Mouse (Mus musculus): ENCODE measurements around the gene Rnf167. TPM values are rescaled to one million over a fixed set of nuclear protein-coding genes. Genes with fewer than 3 reads are reported as not detected.

Gene Rnf167
- polyA plus RNA-seq, 1 experiment from 2014 or later: 66.3 TPM

- Histone ChIP-seq H3K27ac (replicated peaks) (peak within 1 kb of the TSS; percentile 58), H3K27me3 (replicated peaks) (peaks cover 19% of the 10 kb centered on the region), H3K4me1 (peaks cover 18% of the 10 kb centered on the region), H3K4me2 (peak within 1 kb of the TSS; percentile 95), H3K4me3 (peak within 1 kb of the TSS; percentile 55), H3K9me3 (no peaks in the 10 kb centered on the region), H3K9ac (peak within 1 kb of the TSS; percentile 82), H3K36me3 (peaks cover 32% of the 10 kb centered on the region)
- 8% methylated on average over 21 of the region's 21 CpGs for WGBS
- no peak for ATAC-seq (ENCODE audit: extremely low read depth, insufficient number of reproducible peaks, low FRiP score, low TSS enrichment)
These were observed 31.4 kb upstream of the Rnf167 start, which contains the start of gene 4930544D05Rik for GRCm38 (mm10) chr11:70615516-70616093. 4930544D05Rik (plus strand) TSS chr11:70615848.

GRCm38 (mm10) chr11:70619101-70619500, 27.9 kb upstream of the Rnf167 start, which contains the start of gene Chrne:
Chrne (minus strand) TSS chr11:70619216.
- Histone ChIP-seq H3K9me3 (no peaks in the 10 kb centered on the region), H3K27ac (replicated peaks) (no peak within 1 kb of the TSS), H3K27me3 (replicated peaks) (peaks cover 19% of the 10 kb centered on the region), H3K4me2 (no peak within 1 kb of the TSS), H3K36me3 (no peaks in the 10 kb centered on the region), H3K4me1 (peaks cover 27% of the 10 kb centered on the region), H3K4me3 (no peak within 1 kb of the TSS), H3K9ac (no peak within 1 kb of the TSS)
- no peak for ATAC-seq (ENCODE audit: extremely low read depth, insufficient number of reproducible peaks, low FRiP score, low TSS enrichment)
- 19% methylated on average over 1 of the region's 1 CpGs for WGBS

- 28% methylated on average over 7 of the region's 7 CpGs for WGBS
- no peak overlapping the region for H3K4me3 ChIP-seq
- ATAC-seq (ENCODE audit: extremely low read depth, insufficient number of reproducible peaks, low FRiP score, low TSS enrichment): no peak
- H3K9ac ChIP-seq: peak overlapping the region; percentile 50; the same call in 1 of the 2 replicates
- peaks cover 9% of the 10 kb centered on the region for H3K4me1 ChIP-seq
- peaks cover 4% of the 10 kb centered on the region for H3K27me3 ChIP-seq (replicated peaks)
- H3K4me2 ChIP-seq: no peak overlapping the region
- H3K27ac ChIP-seq (replicated peaks): no peak overlapping the region
- H3K36me3 ChIP-seq: no peaks in the 10 kb centered on the region
- H3K9me3 ChIP-seq: no peaks in the 10 kb centered on the region
These were observed 24.8 kb upstream of the Rnf167 start for GRCm38 (mm10) chr11:70621972-70622814.

GRCm38 (mm10) chr11:70623053-70623742, 23.8 kb upstream of the Rnf167 start:
- Histone ChIP-seq H3K27ac (replicated peaks) (no peak overlapping the region), H3K27me3 (replicated peaks) (no peaks in the 10 kb centered on the region), H3K9ac (no peak overlapping the region), H3K4me3 (no peak overlapping the region), H3K9me3 (no peaks in the 10 kb centered on the region), H3K36me3 (no peaks in the 10 kb centered on the region), H3K4me1 (peaks cover 9% of the 10 kb centered on the region), H3K4me2 (no peak overlapping the region)
- ATAC-seq (ENCODE audit: extremely low read depth, insufficient number of reproducible peaks, low FRiP score, low TSS enrichment): no peak
- WGBS: 60% methylated on average over 10 of the region's 10 CpGs

GRCm38 (mm10) chr11:70625473-70625872, 21.6 kb upstream of the Rnf167 start:
- Histone ChIP-seq H3K9me3 (no peaks in the 10 kb centered on the region), H3K4me2 (no peak overlapping the region), H3K9ac (no peak overlapping the region), H3K4me1 (peaks cover 9% of the 10 kb centered on the region), H3K36me3 (no peaks in the 10 kb centered on the region), H3K27me3 (replicated peaks) (no peaks in the 10 kb centered on the region), H3K4me3 (no peak overlapping the region), H3K27ac (replicated peaks) (no peak overlapping the region)
- no peak for ATAC-seq (ENCODE audit: extremely low read depth, insufficient number of reproducible peaks, low FRiP score, low TSS enrichment)
- WGBS: 46% methylated on average over 4 of the region's 4 CpGs

- H3K27ac ChIP-seq (replicated peaks): no peak overlapping the region
- H3K9ac ChIP-seq: no peak overlapping the region
- no peak overlapping the region for H3K4me3 ChIP-seq
- no peak for ATAC-seq (ENCODE audit: extremely low read depth, insufficient number of reproducible peaks, low FRiP score, low TSS enrichment)
- H3K27me3 ChIP-seq (replicated peaks): no peaks in the 10 kb centered on the region
- H3K36me3 ChIP-seq: no peaks in the 10 kb centered on the region
- H3K4me1 ChIP-seq: peaks cover 9% of the 10 kb centered on the region
- 74% methylated on average over 4 of the region's 4 CpGs for WGBS
- H3K4me2 ChIP-seq: no peak overlapping the region
- no peaks in the 10 kb centered on the region for H3K9me3 ChIP-seq
These were observed 20.2 kb upstream of the Rnf167 start for GRCm38 (mm10) chr11:70626877-70627276.

GRCm38 (mm10) chr11:70628431-70628830, 18.6 kb upstream of the Rnf167 start:
- Histone ChIP-seq H3K36me3 (no peaks in the 10 kb centered on the region), H3K4me2 (no peak overlapping the region), H3K27ac (replicated peaks) (no peak overlapping the region), H3K9ac (no peak overlapping the region), H3K27me3 (replicated peaks) (no peaks in the 10 kb centered on the region), H3K9me3 (no peaks in the 10 kb centered on the region), H3K4me3 (no peak overlapping the region), H3K4me1 (0 out of 2 replicates have a peak, but pooled peaks cover 3% of the 10 kb centered on the region)
- 56% methylated on average over 2 of the region's 2 CpGs for WGBS
- ATAC-seq (ENCODE audit: extremely low read depth, insufficient number of reproducible peaks, low FRiP score, low TSS enrichment): no peak

GRCm38 (mm10) chr11:70629557-70629956, 17.5 kb upstream of the Rnf167 start:
- H3K9me3 ChIP-seq: no peaks in the 10 kb centered on the region
- WGBS: 50% methylated on average over 5 of the region's 5 CpGs
- no peak overlapping the region for H3K4me3 ChIP-seq
- H3K4me1 ChIP-seq: no peaks in the 10 kb centered on the region
- no peak overlapping the region for H3K27ac ChIP-seq (replicated peaks)
- no peak overlapping the region for H3K4me2 ChIP-seq
- H3K9ac ChIP-seq: no peak overlapping the region
- no peaks in the 10 kb centered on the region for H3K36me3 ChIP-seq
- ATAC-seq (ENCODE audit: extremely low read depth, insufficient number of reproducible peaks, low FRiP score, low TSS enrichment): no peak
- no peaks in the 10 kb centered on the region for H3K27me3 ChIP-seq (replicated peaks)

GRCm38 (mm10) chr11:70630129-70630528, 16.9 kb upstream of the Rnf167 start:
- no peak for ATAC-seq (ENCODE audit: extremely low read depth, insufficient number of reproducible peaks, low FRiP score, low TSS enrichment)
- no peaks in the 10 kb centered on the region for H3K27me3 ChIP-seq (replicated peaks)
- no peak overlapping the region for H3K27ac ChIP-seq (replicated peaks)
- no peak overlapping the region for H3K4me3 ChIP-seq
- no peak overlapping the region for H3K4me2 ChIP-seq
- no peak overlapping the region for H3K9ac ChIP-seq
- H3K4me1 ChIP-seq: no peaks in the 10 kb centered on the region
- WGBS: 55% methylated on average over 7 of the region's 7 CpGs
- no peaks in the 10 kb centered on the region for H3K36me3 ChIP-seq
- no peaks in the 10 kb centered on the region for H3K9me3 ChIP-seq

GRCm38 (mm10) chr11:70635601-70636000, 11.4 kb upstream of the Rnf167 start:
- Histone ChIP-seq H3K27ac (replicated peaks) (no peak overlapping the region), H3K9ac (no peak overlapping the region), H3K4me1 (peaks cover 19% of the 10 kb centered on the region), H3K27me3 (replicated peaks) (no peaks in the 10 kb centered on the region), H3K36me3 (no peaks in the 10 kb centered on the region), H3K4me3 (no peak overlapping the region), H3K4me2 (no peak overlapping the region), H3K9me3 (no peaks in the 10 kb centered on the region)
- ATAC-seq (ENCODE audit: extremely low read depth, insufficient number of reproducible peaks, low FRiP score, low TSS enrichment): no peak
- 74% methylated on average over 4 of the region's 4 CpGs for WGBS

GRCm38 (mm10) chr11:70637764-70638163, 9.3 kb upstream of the Rnf167 start:
- Histone ChIP-seq H3K4me1 (peaks cover 19% of the 10 kb centered on the region), H3K36me3 (peaks cover 2% of the 10 kb centered on the region), H3K4me2 (no peak overlapping the region), H3K27me3 (replicated peaks) (no peaks in the 10 kb centered on the region), H3K9ac (no peak overlapping the region), H3K4me3 (no peak overlapping the region), H3K9me3 (no peaks in the 10 kb centered on the region), H3K27ac (replicated peaks) (peak overlapping the region; percentile 77; the same call in 1 of the 2 replicates)
- ATAC-seq (ENCODE audit: extremely low read depth, insufficient number of reproducible peaks, low FRiP score, low TSS enrichment): no peak
- WGBS: 96% methylated on average over 1 of the region's 1 CpGs

Measured in heart, embryonic 13.5 days (tissue).